Mouse (Mus musculus) cerebellum, adult (tissue): Measurements from ENCODE around the gene P2rx3.

ENCODE experiments used
- ATAC-seq: cut with Nextera tagmentation; 2 replicates; pipeline ENCODE4 v1.9.2; 2017; ENCODE audit warnings: mild to moderate bottlenecking, moderate library complexity, mixed read lengths; ENCODE audit not compliant: insufficient number of reproducible peaks, low FRiP score, low TSS enrichment

The P2rx3 gene

DNA sequence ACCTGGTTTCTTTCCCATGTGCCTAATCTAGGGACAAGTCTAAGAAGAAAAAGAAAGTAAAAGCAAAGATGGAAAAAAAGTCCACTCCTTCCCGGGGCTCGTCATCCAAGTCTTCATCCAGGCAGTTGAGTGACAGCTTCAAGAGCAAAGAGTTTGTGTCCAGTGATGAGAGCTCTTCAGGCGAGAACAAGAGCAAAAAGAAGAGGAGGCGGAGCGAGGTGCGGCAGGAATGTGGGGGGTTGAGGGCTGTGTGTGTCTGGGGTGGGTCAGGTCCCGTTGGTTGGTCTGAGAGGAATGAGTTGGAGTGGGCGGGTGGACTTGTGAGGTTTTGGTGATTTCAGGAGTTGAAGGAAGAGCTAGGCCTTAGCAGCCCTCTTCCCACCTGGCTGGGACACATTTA, 9.0 kb upstream of the P2rx3 start:
- no peak for ATAC-seq

DNA sequence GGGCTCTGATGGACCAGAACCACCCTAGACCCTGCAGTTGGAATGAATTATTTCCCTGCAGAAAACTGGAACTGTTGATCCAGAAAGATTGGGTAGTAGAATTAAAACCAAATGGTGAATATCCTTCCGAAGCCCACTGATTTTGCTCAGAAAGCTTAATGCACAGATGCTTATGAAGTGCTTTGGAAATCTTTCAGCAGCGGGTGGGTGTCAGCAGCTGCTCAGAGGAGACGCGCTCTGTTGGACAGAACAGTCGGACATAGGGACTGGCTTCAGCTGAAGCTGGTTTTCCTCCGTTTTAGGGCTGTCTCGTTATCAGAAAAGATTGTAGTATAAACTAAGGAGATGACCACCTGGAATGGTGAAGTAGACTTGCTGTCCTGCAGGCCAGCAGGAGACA, 6.4 kb upstream of the P2rx3 start:
- ATAC-seq = no peak

DNA sequence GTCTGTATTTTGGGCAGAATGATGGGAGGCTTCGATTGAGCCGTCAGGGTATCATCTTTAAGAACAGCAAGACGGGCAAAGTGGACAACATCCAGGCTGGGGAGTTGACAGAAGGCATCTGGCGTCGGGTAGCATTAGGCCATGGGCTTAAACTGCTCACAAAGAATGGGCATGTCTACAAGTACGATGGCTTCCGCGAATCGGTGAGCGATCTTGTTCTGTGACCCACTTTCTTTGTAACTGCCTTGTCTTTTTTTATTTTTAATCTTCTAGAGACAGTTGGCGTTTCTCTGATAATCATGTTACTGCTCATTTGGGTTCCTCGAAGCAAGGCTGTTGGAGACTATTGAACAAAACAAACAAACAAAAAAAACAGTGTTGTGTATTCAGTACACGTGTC, 1.1 kb upstream of the P2rx3 start:
- no peak for ATAC-seq

DNA sequence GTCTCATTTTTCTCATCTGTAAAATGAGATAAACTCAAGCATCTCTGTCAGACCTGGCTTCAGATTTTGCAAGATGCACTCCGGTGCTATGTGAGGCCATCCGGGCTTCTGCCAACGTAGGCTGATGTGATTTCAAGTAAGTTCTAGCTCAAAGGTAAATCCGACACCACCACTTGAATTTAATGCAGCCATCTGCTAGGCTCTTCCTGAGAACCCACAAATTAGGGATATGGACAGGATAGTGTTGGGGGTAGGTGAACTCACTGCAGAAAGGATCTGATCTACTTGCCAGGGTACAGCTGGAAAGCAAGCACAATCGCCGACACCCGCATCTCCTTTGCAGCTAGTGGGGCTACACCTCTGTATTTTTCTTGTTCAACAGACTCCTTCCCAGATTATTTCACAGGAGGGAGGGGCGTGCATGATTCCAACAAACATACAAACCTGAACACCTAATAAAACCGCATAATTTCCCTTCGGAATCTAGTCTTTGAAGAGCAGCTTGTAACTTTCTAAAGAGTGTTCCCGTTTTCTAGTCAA, 685 bp downstream of the P2rx3 start:
- ATAC-seq = peak; percentile 8; the same call in 1 of the 2 replicates

DNA sequence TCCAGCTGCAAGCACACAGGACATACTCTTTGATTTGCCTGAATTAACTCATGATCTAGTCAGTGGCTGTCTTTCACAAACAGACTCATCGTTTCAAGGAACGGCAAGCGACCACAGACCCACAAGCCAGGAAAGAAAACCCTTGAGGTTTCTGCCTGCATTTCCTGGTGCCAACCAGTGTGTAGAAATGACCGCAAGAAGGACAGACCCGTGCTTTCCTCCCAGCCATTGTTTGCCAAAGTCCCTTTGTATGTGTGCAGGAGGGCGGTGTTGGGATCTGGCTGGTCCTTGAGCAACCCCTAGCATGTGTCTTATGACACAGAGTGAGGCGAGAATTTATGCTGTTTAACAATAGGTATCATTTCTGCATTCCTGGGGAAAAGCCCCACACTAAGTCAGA, 3.1 kb downstream of the P2rx3 start:
- ATAC-seq = no peak

DNA sequence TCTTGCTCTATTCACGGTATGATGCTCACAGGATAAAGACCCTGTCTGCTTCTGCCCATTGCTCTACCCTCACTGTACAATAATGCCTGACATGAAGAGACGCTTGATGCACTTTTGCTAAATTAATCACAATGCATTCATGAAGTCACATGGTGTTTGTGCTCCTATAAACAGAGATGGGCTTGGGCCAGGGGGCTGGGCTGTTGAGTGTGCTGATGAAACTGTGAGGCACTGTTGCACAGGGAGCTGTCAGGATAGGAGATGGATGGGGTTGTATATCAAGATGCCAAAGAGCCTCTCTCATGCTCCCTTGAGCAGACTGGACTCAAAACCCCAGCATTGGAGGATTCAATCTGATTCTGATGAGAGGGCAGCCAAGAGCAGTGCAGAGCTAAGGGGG, 4.1 kb downstream of the P2rx3 start:
- ATAC-seq = no peak

DNA sequence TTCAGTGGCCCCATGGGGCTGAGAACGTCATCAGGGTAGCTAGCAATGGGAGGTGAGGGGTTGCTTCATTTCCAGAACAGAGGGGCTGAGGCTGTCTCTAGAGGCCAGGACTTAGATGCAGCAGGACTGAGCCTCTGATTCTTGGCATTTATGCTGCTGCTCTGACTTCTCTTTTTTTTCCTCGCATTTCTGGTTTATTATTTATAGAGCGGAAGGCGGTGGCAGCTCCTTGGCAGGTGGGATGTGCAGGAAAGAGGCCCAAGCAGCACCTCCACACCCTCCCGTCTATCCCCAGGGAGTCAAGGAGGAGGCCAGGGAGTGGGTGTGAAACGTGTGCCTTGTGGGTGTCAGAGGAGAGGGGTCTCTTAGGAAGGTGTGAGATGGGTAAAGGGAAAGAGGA, 6.3 kb downstream of the P2rx3 start:
- no peak for ATAC-seq

DNA sequence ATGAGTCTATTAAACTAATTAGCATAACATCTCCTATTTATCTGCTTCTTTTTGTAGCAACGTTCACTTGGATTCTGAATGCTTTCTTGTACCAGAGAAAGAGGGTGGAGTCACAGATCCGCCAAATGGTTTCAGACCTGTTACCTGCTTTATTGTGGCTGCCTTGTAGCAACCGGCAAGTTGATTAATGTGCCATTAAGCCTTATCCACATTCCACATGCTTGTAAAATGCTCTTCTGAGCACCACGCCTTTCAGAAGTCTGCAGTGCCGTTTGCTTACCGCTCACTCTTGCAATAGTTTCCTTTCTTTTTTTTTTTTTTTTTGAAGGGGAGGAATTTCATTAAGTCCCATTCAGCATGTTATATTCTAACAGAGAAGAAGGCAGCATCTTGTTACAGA, 7.4 kb downstream of the P2rx3 start:
- ATAC-seq = no peak

DNA sequence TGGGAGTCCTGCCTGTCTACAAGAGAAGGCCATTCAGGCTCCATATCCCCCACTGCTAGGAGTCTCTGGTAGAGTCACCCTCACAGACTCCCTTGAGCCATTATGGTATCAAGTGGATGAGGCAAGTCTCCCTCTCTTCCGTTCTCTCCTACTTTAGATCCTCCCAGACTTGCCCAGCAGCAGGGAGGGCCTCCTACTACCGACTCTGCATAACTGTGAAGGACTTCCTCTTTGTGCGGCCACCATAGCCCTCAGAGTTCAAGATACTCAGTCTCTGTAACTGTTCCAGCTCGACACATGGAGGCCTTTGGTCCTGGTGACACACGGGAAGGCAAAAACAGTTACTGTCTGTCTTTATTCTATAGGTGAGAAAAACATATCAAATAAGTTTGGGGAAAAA, 10.0 kb downstream of the P2rx3 start:
- ATAC-seq = no peak

DNA sequence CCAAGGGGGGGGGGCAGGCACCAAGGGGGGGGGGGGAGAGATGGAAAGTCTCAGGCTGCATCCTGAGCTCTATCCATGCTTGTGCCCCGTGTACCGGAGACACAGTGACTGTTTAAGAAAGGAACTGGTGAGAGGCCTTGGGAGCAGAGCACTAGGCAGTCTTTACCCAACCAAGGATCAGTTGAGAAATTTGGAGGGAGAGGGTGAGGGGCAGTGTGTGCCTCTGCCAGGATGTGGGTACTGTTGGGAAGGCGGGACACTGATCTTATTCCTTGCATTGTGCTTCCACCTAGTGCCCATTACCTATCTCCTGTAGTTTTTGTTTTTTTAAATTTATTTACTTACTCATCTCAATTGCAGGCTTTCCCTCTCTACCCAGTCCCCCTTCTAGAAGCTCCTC, 11.1 kb downstream of the P2rx3 start:
- ATAC-seq = no peak

DNA sequence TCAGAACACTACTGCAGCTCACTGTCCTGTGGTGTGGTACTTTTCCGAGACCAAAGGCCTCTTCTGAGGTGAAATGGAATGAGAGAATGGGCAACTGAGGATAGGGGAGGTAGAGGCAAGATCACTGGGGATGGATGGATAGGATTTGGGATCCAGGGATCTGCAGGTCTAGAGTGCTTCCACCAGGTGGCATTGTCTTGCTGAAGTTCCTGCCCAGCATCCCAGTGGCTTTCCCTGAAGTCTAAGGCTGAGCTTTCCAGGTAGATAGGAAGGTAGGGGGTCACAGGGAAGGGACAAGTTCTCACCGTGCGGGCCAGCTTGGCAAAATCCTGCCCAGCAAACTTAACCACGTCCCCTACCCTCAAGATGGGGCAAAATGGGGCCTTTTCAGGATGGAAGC, 15.2 kb downstream of the P2rx3 start:
- ATAC-seq = 0 out of 2 replicates have a peak, but pooled peaks have one; percentile 20

DNA sequence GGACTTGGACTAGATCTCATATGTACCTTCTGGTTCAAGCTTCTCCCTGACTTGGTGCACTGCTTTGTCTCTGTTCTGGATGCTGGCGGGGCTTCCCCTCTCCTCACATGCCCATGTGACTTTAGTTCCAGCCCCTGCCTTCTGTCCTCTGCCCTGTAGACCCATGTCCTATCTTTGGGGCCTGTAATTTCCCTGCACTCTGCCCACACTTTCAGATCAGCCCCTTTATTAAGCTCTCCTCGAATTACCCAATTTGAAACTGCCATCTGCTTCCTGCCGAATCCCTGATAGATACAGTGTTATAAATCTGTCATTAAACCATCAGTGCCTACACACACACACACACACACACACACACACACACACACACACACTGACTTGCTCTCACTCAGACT, 22.7 kb downstream of the P2rx3 start:
- ATAC-seq = no peak

DNA sequence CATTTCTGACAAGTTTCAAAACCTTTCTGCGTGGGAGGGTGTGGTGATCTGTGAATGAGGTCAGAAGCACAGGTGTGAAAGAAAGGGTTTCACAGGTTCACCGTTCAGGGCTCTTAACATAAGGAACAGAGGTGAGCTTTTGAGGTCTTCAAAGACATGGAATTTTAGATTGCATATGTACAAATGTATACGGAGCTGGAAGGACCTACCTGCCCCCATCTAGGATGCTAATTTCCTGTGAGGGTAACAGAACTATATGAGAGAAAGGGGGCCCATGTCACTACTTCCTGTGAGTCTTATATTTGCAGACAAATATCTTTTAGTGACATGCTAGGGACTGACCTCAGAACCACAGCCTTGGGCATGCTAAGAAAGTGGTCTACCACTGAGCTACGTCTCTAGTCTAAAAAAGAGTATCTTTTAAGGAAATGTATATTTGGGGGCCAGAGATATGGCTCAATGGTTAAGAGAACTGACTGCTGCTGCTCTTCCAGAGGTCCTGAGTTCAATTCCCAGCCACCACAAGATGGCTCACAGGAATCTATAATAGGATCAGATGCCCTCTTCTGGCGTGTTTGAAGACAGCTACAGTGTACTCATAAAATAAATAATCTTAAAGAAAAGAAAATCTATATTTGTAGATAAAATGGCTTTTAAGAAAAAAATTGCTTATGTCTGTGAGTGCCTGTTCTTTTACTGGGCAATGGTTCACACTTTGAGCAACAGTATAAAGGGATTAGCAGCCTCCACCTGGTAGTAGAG, 23.3 kb downstream of the P2rx3 start:
- no peak for ATAC-seq

DNA sequence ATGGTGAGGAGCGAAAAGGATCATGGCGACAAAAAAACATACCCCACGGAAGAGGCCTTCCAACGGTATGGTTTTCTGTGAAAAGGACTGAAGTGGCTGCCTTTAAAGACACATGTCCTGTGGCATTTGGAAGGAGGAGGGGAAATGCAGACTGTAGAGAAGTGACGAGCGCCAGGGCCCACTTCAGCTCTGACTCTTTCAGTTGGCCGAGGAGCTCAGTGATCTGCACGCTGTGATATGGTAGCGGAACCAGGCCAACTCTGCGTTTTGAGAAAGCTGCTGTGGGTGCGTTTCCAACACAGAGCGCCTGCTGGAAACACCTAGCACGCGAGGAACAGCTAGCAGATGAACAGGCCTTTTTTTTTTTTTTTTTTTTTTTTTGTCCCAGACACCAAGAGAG, 24.6 kb downstream of the P2rx3 start:
- ATAC-seq = no peak

DNA sequence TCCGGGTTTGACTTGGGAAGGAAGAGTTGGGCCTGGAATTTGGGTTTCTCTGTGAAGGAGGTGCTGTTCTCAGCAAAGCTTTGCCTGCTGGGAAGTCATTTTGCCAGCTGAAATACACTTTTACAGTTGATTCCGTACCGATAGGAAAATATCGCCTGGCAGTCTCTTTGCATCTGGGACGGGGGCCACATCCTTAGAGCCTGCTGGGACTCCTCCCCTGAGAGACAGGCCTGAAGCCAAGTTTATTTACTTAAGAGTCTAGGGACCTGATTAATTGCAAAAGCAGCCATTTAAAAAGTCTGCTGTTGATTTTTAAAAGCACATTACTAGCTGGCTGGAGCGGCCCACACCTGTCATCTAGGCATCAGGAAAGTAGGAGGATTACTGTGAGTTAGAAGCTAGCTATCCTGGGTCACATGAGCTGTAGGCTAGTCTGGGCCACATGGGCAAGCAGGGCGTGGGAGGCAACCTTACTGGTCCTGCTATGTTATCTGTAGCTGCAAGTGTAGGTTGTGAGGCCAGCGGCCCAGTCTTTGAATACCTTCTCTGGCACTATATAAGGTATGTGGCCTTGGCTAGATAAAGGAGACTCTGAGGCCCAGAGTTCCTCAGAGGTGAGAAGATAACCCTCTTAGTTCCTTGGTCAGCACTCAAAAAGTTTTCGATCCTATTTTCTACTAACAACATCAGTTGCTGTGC, 25.2 kb downstream of the P2rx3 start:
- no peak for ATAC-seq

DNA sequence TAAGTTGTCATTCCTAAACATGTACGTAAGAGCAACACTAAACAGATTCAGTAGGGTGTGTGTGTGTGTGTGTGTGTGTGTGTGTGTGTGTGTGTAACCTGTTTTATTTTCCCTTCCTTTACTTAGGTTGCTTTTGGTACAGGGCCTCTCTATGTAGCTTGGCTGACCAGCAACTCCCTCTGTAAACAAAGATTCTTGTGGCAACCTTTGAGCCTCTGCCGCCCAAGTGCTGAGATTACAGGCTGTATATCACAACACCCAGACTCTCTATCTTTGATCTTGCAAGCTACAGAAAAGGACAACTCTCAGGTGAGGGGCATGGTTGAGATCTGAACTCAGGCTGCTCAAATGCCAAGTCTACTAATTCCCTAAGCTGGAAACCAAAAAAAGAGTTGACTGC, 28.1 kb downstream of the P2rx3 start:
- no peak for ATAC-seq

DNA sequence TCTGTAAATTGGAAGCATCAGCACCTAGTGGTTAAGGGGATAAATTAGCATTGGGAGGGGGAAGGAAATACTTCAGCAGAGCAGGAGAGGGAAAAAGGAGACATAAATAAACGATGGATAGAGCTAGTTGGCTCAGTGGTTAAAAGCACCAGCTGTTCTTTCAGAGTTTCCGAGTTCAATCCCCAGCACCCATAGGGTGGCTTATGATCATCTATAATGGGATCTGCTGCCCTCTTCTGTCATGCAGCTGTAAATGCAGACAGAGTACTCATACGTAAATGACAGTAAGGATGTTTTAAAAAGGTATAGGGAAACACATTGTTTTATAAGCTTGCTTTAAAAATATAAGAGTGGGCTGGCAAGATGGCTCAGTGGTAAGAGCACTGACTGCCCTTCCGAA, 29.5 kb downstream of the P2rx3 start:
- no peak for ATAC-seq

DNA sequence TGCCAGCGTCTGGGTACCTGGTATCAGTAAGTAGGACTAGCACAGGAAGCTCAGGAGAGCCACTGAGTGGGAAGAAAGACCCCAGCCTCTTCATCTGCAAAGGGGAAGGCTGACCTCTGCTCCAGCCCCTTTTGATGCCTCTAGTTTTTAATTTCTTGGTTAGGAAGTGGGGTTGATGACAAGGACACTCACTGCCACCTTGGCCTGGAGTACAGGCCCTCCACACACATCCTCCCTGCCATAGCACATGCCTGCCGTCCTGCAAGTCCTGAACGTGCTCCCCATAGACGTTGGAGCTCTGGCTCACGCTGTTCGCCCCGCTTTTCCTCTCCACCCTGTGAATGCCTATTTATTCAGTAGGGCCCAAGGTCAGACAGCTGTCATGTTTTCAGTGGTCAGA, 30.7 kb downstream of the P2rx3 start:
- ATAC-seq = no peak

DNA sequence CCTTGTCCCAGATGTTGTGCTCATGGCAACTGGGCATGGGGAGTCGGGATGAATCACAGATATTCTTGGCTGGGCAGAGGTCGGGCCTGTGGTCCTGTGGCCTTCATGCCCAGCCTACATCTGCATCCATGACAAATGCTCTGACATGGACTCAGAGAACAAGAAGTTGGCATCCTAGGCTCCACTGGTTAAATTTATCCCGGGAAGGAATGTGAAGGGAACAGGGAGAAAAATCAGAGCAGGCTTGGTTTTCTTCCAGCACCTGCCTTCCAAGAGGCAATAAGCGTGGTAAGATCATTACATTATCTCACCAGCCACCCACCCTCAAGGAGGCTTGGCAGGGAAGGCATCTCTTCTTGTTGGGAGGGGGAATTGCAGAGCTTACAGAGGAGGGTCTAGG, 32.9 kb downstream of the P2rx3 start:
- ATAC-seq = no peak

DNA sequence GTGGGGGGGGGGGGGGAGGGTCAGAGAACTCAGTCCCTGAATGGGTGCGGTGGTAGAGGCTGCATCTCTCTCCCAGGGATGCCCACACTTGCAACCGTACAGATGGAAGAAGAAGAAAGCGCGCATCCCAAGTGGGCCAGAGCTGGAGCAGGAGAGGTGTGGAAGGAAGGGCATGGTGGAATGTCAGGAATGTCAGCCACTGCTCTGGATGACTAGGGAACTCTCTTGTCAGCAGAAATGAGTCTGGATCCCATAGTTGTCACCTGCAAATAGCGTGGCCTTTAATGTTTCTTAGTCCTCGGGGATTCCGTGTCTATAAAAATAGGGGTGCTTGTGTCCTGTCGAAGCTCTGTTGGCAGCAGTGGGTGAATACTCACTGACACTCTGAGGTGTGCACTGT, 34.7 kb downstream of the P2rx3 start:
- no peak for ATAC-seq

DNA sequence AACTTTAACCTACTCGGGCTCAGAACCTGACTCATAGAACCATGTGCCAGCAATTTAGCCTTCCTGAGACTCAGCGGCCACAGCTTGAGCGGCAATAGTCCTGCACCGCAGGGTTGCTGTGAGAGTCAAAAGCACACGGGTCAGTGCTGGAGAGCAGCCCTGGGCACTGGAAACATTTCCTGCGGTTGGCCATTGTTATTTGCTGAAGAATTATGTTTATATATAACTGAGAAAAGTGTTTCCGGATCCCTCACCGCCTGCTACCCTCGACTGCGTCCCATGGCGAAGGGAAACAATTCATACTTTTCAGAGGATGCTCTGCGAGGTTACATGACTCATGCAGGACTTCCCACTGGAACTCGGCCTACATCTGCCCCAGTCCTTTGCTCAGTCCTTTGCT, 35.8 kb downstream of the P2rx3 start:
- ATAC-seq = no peak
